Mouse (Mus musculus): Measurements from ENCODE around the gene 2210418O10Rik. TPM values are rescaled to one million over a fixed set of nuclear protein-coding genes. Genes with fewer than 3 reads are reported as not detected.
"Not testable (repeated sequence)": the region's sequence is repeated elsewhere in the genome, so short reads cannot be mapped to it uniquely, and the experiment has no call there.

2210418O10Rik gene
- 1 to 10 TPM; 4.5 to 5.9 TPM for total RNA-seq (2021)
- long read RNA-seq, experiment 1, partial matches to known transcripts, result 1 of 3 reads
- long read RNA-seq, experiment 1, other reads (novel, unspliced or antisense), result 1 of 3 reads
- long read RNA-seq, experiment 2, partial matches to known transcripts, result 2 of 5 reads
- long read RNA-seq, experiment 2, other reads (novel, unspliced or antisense), result 2 of 5 reads

- not testable (repeated sequence) for DNase-seq (ENCODE audit: low spot score in 2 of 2)
Measured at GRCm38 (mm10) chr2:176226269-176226668, at the start of gene 2210418O10Rik. 2210418O10Rik (plus strand) TSS chr2:176226569.

GRCm38 (mm10) chr2:176248519-176248918 is 22.1 kb downstream of the 2210418O10Rik start:
- not testable (repeated sequence) for DNase-seq (ENCODE audit: low spot score in 2 of 2)

Other genes with a start within 250 kb of the 2210418O10Rik start
- 1 to 10 TPM; 4.3 to 4.4 TPM for gene Gm2004, start 76.7 kb upstream of the 2210418O10Rik start, total RNA-seq (2021)
- gene Gm11009, start 92.9 kb downstream of the 2210418O10Rik start, total RNA-seq (2021), result not detected
- 10 to 100 TPM; 20.2 to 24.0 TPM for gene Gm14435, start 197.0 kb downstream of the 2210418O10Rik start, total RNA-seq (2021)